Mouse (Mus musculus): ENCODE data around the gene Nbl1.

Gene Nbl1

GRCm38 (mm10) chr4:139064831-139065230 lies 28.0 kb downstream of the Nbl1 start:
- no peak for DNase-seq (ENCODE audit: low spot score in 2 of 2)

- no peak for DNase-seq (ENCODE audit: low spot score in 2 of 2)
Measured at GRCm38 (mm10) chr4:139059569-139059968, 33.2 kb downstream of the Nbl1 start.

GRCm38 (mm10) chr4:139058029-139058428 lies 34.8 kb downstream of the Nbl1 start:
- no peak for DNase-seq (ENCODE audit: low spot score in 2 of 2)

- DNase-seq (ENCODE audit: low spot score in 2 of 2): peak in 1 of 2 experiments; percentile 34
Measured at GRCm38 (mm10) chr4:139057291-139057690, 35.5 kb downstream of the Nbl1 start.

GRCm38 (mm10) chr4:139055744-139056143 lies 37.0 kb downstream of the Nbl1 start:
- DNase-seq (ENCODE audit: low spot score in 2 of 2): no peak

- peak in 1 of 2 experiments; percentile 67 for DNase-seq (ENCODE audit: low spot score in 2 of 2)
Measured at GRCm38 (mm10) chr4:139055336-139055735, 37.5 kb downstream of the Nbl1 start.

GRCm38 (mm10) chr4:139054300-139054923 lies 38.4 kb downstream of the Nbl1 start:
- peak in 1 of 2 experiments; percentile 70 for DNase-seq (ENCODE audit: low spot score in 2 of 2)

- DNase-seq (ENCODE audit: low spot score in 2 of 2): no peak
Measured at GRCm38 (mm10) chr4:139053391-139053790, 39.4 kb downstream of the Nbl1 start.

GRCm38 (mm10) chr4:139052796-139053195 lies 40.0 kb downstream of the Nbl1 start:
- DNase-seq (ENCODE audit: low spot score in 2 of 2): no peak

GRCm38 (mm10) chr4:139048518-139048917 lies 44.3 kb downstream of the Nbl1 start:
- DNase-seq (ENCODE audit: low spot score in 2 of 2): no peak

- DNase-seq (ENCODE audit: low spot score in 2 of 2): no peak
Measured at GRCm38 (mm10) chr4:139046354-139046753, 46.4 kb downstream of the Nbl1 start.

GRCm38 (mm10) chr4:139044566-139044965 lies 48.2 kb downstream of the Nbl1 start:
- no peak for DNase-seq (ENCODE audit: low spot score in 2 of 2)

- no peak for DNase-seq (ENCODE audit: low spot score in 2 of 2)
Measured at GRCm38 (mm10) chr4:139043600-139043999, 49.2 kb downstream of the Nbl1 start.

- DNase-seq (ENCODE audit: low spot score in 2 of 2): no peak
Measured at GRCm38 (mm10) chr4:139042611-139043010, 50.2 kb downstream of the Nbl1 start.

GRCm38 (mm10) chr4:139040084-139040839 lies 52.5 kb downstream of the Nbl1 start:
- DNase-seq (ENCODE audit: low spot score in 2 of 2): no peak

GRCm38 (mm10) chr4:139037795-139038607 lies 54.8 kb downstream of the Nbl1 start:
- DNase-seq (ENCODE audit: low spot score in 2 of 2): peak in 1 of 2 experiments; percentile 67

GRCm38 (mm10) chr4:139035799-139036198 lies 57.0 kb downstream of the Nbl1 start:
- DNase-seq (ENCODE audit: low spot score in 2 of 2): no peak

- DNase-seq (ENCODE audit: low spot score in 2 of 2): no peak
Measured at GRCm38 (mm10) chr4:139034942-139035341, 57.9 kb downstream of the Nbl1 start.

GRCm38 (mm10) chr4:139034540-139034939 lies 58.3 kb downstream of the Nbl1 start:
- DNase-seq (ENCODE audit: low spot score in 2 of 2): no peak

- DNase-seq (ENCODE audit: low spot score in 2 of 2): no peak
Measured at GRCm38 (mm10) chr4:139034010-139034367, 58.8 kb downstream of the Nbl1 start.

- DNase-seq (ENCODE audit: low spot score in 2 of 2): no peak
Measured at GRCm38 (mm10) chr4:139033263-139034009, 59.4 kb downstream of the Nbl1 start.

GRCm38 (mm10) chr4:139032521-139032920 lies 60.3 kb downstream of the Nbl1 start:
- DNase-seq (ENCODE audit: low spot score in 2 of 2): no peak
